Mouse (Mus musculus): ENCODE measurements at regions not wholly inside any gene's neighbourhood (a gene's known extent, or its start where the extent isn't known, plus 50 kb on each side); places are given as distances from the start of the nearest gene placed in this dataset.

DNA sequence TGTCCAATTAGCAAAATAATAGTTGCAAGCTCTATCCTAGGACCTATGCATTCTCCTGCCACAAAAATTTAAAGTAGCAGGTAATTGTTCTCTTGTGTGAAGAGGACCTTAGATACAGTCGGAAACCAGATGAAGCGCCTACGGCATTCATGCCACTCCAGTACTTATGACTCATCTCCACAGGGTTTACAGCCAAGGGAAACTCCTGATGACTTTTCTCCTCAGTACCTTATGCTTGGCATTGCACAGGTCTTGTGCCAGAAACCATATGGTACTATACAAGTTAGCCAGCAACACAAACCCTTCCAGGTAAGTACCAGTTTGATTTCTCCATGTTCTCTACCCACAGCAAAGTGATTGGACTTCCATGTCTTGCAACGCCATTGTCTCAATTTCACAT is 606.3 kb upstream of the Dmac1 start:
- DNase-seq (ENCODE audit: low read depth, low spot score) = no peak

DNA sequence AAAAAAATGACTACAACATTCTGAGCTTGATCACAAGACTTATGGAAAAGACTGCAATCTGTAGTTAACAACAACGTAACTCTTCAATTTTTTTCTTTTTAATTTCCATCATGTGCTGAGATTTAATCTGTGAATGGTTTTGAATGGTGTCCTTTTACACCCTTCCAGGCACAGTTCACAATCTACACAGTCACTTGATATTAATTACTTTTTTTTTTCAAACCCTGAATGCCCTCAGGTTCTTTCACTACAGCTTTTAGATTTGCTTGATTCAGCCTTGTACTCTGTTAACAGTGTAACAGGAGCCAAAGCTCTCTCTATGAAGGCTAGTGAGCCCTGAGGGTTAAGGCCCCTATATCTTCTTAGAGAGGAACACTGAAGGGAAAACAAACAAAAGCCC is 591.7 kb upstream of the Dmac1 start:
- no peak for DNase-seq (ENCODE audit: low read depth, low spot score)

DNA sequence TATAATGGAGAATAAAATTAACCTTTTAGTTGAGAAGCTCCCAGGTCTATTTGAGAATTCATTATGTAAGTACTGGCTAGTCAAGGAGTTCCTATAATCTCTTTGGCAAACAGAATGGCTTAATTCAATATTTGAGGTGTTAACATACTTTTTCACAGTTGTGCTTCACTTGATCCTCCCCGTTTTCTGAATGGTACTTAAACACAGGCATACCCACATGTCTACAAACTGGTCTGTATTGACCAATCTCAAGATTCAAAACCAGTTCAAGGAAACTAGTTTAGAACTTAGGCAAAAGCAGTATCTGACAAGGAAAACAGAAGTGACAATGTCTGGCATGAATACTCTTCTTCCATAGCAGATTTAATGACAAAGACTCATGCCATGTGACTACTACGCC is 583.0 kb upstream of the Dmac1 start:
- no peak for DNase-seq (ENCODE audit: low read depth, low spot score)

DNA sequence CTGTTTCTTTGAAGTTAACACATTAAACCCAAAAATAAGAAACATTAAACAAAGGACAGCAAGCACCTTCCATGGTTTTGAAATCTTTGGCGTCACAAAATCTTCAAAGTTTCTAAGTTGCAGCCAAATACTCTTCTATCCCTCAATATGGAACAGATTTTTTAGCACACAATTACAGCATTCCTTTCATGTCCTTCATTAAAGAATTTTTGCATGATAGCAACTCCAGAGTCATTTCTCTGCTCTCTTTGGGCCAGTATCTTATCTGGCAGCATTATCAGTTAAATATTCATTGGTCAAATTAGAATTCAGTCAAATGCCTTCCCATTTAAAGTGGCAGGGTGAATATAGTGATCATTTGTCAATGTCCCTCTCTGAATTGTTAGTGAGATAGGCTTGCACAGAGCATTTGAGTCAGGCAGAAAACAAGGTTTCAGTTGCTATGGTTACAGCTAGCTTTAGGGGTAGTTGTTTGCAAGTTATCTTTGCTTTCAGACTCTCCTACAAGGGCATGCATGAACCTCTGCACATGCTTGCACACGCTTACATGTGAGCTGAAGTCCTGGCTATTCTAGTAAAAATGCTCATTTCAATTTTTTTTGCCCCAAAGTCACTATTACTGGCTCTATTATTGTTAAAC is 579.8 kb upstream of the Dmac1 start:
- DNase-seq (ENCODE audit: low read depth, low spot score) = peak; percentile 52

DNA sequence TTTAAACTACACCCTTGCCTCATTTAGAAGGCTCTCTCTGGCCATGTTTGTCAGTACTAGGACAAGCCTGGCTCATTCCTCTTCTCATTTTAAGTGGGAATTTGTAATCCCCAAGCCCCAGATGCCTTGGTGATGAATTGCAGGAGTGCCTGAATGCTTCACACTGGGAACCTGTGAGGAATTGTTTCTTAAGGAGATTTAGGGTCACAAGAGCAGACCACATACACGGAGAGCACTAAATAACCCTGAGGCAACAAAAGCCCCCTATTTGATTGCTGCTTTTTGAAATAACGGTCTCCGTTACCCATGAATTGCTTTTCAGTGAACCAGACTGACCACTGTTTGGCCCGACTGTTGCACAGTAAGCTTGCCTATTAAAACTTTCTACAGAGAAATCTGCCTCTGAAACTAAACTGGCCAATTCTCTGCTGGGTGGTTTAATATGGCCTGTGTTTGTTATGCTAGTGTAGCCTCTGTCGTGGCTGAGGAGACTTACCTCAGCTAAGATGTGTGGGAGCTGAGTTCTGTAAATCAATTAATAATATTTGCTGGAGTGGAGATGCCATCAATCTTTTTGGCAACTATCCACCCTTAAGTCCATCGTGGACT is 577.7 kb upstream of the Dmac1 start:
- DNase-seq (ENCODE audit: low read depth, low spot score) = peak; percentile 86

DNA sequence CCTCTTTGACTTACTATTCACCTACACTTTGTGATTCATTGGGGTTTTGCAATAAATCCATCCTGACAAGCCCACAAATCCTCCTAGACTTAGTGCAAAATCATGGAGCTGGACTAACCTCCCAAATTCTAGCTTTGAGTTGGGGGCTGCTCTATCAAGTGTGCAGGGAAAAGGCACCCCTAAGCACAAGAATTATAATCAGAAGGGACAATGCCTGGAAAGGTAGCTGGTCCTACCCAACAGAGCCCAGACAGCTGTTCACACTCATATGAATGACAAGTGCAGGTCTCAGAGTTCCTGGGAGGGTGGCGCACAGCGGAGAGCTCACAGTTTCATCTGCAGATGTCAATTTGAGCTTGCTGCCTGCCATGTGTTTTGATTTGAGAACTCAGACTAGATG is 572.2 kb upstream of the Dmac1 start:
- no peak for DNase-seq (ENCODE audit: low read depth, low spot score)

DNA sequence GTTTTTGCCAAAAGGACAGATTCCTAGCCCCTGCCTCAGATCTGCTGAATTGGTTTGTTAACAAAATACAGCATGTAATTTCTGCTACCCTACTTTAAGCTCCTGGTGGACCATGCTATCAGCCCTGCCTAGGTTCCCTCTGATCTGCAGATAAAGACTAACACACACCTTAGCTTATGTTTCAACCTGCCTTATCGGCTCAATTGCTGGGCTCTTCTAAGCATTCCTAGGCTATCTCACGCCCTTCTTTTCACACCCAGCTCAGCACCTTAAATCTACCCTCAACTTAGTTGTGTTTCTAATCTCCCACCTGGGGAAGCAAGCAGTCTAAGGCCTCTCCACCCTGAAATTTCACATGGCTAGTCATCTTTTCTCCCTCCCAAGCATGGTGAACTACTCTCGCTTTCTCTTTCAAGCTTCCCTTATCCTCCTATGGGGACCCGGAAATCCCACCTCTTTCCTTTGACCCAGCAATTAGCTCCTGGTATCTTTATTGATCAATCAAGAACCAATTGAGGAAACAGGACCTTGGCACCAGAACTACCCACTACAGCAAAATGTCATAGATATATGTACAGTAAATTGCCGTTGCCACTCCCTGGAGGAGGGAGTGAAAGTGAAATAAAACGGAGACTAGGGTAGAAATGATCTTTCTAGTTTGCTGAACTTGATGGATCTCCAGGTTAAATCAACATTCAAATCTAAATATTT is 569.7 kb upstream of the Dmac1 start:
- no peak for DNase-seq (ENCODE audit: low read depth, low spot score)

DNA sequence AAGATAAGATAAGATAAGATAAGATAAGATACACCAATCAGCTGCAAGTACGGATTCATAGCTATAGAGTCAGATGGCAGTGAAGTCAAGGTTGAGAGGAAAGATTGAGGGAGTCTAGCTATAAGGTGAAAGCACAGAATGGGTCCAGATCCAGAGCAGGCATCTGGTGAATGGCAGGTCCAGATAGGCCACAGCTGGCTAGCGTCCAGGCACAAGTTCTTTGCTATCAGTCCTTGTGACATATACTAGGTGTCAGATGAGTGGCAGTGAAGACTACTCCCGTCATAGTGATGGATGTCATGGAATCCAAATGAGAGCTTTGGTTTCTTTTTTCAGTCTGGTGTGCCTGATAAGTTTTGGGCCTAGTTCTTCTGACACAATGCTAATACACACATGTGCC is 566.9 kb upstream of the Dmac1 start:
- DNase-seq (ENCODE audit: low read depth, low spot score) = no peak

DNA sequence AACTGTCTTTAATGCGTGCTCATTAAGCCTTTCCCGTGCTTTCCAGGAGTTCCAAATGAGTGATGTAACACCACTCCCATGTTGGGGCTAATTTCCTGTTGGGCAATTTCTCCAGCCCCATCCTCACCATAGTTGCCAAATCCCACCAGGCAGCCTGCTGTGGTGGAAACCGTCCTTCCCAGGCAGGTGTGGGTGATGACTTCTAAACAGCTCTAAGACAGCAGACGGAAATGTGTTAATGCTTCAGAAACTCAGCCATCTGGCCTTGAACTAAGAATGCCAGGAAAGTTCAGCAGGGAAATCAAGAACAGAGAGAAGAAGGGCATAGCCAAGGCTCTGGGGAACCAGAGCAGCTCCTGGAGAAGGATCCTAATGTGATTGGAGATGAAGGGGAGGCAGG is 560.5 kb upstream of the Dmac1 start:
- no peak for DNase-seq (ENCODE audit: low read depth, low spot score)

DNA sequence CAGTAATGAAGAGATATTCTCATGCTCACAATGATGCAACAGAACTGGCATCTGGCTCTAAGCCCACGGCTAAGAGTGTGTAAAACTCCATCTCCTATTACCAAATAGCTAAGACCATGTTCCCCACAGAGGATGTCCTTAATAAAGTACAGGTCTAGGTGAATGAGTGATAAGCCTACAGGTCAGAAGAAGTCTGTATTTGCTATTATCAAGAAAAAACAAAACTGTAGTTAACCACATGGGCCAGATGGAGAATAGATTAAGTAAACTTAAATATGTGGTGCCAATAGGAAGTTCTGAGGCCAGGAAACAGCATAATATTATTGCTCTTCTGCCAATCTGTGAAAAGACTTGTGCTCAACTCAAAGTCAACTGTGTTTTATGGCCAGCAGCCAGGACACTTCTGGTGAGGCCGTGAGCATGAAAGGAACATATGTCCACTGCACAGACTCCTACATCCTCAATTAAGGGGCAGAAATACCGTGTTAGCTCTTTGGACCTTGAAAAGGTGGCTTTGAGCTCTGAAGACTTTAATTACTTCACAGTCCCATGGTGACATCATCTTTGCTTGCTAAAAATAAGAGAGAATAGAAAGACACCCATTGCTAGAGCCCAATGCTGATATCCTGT is 549.1 kb upstream of the Dmac1 start:
- DNase-seq (ENCODE audit: low read depth, low spot score) = no peak

DNA sequence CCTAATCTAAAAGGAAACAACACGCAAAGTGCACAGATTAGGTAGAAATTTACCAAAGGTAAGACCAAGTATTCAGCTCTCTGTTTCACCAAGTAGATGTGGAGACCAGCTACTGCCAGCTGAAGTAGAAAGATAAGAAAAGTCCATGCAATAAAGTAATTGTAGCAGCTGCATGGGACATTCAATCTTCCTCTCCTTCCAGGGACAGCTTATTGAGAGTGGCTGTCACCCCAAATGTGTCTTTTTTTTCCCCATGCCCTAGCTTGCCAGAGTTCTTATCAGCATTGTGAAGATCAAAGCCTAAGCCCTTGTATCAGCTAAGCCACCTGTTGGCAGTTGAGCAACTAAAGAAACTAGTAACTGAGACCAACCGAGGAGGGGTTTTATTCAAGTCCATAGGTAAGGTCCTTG is 541.1 kb upstream of the Dmac1 start:
- no peak for DNase-seq (ENCODE audit: low read depth, low spot score)

DNA sequence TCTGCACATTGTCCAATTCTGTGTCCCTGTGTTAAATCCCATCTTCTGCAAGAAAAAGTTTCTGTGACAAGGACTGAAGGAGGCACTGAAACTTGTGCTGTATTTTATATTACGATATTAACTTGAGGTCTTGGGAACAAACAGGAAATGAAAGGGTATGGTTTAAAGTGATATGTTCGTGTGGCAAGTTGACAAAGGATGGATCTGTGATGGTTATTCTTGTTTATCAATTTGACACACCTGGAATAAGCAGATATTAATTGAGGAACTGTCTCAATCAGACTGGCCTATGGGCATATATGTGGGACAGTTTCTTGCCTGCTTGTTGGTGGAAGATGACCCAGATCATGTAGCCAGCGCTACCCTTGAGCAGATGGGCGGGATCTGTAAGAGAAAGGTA is 537.9 kb upstream of the Dmac1 start:
- no peak for DNase-seq (ENCODE audit: low read depth, low spot score)

DNA sequence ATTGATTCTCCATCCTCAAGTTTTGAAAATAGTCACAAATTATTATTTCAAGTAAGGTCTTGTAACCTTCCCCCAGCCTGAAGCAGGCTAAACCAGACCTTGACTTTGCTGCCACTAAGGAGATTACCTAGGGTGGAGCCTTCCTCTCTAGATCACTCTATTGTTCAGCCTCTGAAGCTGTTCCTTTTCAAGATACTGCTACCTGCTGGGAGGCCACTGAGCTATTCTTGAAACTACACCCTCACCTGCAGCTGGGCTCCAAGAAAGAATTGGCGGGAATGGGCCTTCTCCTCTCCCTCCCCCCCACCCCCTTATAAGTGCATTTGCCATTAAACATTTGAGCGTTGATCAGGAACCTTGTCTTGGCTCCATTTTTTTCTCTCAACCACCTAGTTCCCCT is 534.2 kb upstream of the Dmac1 start:
- no peak for DNase-seq (ENCODE audit: low read depth, low spot score)

DNA sequence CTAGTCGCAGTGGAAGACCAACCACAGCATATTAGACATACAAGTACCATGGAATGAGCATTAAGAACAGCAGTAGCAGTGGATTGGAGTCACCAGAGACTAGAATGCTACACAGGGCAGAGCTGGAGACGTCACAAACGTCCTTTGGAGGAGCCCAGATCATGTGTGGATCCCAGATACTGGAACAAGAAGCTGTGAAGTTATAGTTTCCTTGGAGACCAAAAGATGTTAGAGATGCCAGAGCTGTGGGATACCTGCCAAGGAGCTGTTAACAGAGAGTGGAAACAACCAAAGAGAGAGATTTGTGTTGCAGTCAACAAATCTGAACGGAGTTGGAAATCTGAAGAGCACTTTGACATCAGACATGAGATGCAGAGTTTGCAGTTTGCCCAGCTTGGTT is 523.8 kb upstream of the Dmac1 start:
- no peak for DNase-seq (ENCODE audit: low read depth, low spot score)

DNA sequence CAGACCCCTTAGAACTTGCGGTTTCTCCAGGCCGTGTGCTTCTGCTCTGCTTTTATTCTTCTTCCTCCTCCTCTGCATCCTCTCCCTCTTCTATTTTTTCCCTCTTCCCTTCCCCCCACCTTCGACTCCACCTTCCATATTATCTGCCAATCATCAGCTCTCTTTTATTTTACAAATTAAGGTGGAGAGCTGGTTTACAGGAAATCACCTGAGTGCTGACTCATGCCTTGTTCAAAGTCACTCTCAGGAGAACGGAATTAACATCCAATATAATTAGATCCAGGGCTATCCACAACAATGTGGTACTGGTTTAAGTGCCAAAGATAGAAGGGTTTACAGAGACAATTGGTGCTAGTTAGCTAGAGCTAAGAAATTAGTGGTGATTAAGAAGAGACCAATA is 523.1 kb upstream of the Dmac1 start:
- no peak for DNase-seq (ENCODE audit: low read depth, low spot score)

DNA sequence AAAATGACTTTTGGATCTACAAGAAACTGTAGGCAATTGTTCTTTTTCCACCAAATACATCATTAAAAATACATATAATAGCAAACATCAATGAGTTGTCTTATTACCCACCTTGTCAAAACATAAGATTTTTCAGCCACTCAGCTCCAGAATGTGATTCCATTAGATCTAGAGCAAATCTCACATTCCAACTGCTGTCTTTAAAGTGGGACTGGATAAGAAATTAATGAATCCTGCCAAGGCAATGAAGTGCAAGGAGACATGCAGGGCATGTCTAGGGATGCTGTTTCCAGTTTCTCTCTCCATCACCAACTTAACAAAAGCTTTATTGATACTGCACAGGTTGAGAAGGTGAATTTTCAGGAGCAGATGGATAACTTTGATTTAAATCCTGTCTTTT is 513.7 kb upstream of the Dmac1 start:
- no peak for DNase-seq (ENCODE audit: low read depth, low spot score)

DNA sequence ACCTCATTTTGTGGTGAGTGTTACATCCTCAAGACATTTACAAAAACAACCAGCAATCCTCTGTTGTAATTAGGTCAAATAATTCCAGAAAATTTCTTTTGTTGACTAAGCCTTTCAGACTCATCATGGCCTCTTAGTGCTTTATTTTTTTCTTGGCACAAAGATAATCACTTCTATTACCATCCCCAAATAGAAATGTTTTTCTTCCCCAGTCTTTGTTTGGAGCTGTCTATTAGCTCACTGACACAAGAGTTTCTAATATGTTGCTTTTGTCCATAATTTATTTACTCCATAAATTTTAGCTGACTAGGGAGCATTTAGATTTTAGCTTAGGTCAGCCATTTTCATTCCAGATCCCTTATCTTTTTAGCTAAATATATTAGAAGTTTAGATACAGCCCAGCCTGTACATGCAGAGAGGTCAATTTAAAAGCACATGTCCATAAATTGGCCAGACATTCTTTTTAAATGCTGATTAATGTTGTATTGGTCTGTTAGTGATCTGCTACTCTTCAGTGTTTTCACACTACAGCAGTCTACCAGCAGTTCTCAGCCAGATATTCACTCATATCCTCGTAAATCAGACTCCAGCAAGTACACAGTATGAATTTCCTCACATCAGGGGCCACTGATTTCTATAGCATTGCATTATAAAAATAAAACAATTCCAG is 513.0 kb upstream of the Dmac1 start:
- no peak for DNase-seq (ENCODE audit: low read depth, low spot score)

DNA sequence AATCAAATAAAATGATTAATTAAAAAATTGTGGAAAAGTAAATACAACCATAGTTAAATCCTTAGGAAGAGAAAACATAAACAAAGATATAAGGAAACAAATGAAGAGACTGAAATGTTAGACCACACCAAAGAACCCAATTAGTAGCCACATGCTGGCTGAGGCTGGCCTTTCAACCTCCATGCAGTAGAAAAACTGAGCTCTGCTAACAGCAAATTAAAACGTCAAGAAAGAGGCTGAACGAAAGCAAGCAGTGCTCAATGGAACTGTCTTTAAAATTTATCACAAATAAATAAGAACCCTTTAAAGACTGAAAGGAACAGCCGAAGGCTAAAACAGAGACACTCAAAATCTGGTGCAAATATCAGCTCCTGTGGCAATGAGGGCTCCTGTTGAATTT is 509.3 kb upstream of the Dmac1 start:
- DNase-seq (ENCODE audit: low read depth, low spot score) = no peak

DNA sequence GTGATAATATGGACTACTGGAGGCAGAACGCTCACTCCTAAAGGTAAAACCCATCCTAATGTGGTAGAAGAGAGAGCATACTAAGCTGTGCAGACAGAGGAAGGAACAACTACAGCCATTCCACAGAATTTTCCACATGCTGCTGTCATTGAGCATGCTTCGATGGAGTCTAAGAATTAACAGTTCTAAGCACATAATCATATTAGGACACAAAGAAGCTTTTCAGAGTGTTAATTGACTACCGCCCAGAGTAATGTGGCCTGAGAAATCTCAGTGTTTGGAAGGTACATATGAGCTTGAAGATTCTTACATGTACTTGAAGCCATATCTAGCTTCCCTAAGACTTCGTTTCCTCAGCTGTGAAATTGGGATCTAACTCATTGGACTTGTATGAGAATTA is 508.3 kb upstream of the Dmac1 start:
- no peak for DNase-seq (ENCODE audit: low read depth, low spot score)

DNA sequence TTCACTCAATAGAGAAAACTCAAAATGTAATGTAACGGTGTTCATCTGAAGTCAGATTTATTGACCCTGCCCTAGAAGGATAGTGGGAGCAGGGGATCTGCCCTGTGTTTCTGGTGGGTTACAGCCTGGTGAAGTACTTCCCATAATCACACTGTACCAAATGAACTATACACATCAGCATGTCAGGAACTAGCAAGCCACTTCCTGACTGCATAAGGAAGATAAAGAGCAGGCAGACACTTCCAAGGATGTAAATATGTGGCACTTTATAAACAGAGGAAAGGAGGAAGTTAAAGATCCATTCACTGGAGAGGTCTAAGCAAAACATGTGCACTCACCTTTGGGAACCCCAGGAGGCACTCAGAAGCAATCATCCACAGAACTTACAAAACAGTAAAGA is 501.4 kb upstream of the Dmac1 start:
- DNase-seq (ENCODE audit: low read depth, low spot score) = no peak

DNA sequence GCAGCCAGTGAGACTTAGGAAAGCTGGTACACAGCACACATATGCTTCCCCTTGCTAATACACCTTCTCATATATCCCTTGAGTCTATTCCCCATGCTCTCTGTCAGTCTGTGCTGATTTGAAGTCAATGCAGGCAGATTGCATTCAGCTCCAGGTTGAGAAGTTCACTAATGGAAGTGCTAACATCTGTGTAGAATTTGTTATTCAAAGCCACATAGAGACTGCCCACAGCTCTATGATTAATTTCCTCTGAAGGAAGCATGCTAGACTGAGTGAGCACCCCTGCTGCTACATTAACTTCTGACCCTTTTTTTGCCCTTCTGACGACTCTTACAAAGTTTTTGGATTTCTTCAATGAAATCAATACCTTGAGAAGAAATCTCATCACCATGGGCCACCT is 486.0 kb upstream of the Dmac1 start:
- DNase-seq (ENCODE audit: low read depth, low spot score) = peak; percentile 55

DNA sequence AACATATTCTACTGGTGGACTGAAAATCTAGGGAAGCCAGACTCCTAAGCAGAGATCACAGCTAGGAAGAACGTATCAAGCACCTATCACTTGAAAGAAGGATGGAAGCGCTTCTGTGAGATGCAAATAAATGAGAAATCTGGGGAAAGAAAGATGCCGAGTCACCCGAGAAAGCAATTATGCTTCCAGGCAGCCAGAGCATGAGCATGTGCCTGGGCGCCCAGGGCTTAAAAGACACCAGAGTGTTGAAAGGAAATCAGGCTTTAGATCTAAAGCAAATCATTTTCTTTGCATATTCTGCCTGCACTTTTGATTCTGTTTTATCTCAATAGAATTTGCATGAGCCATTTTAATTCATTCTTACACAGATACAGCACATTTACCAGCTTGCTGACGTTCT is 466.5 kb upstream of the Dmac1 start:
- DNase-seq (ENCODE audit: low read depth, low spot score) = no peak
